Mouse (Mus musculus): Measurements from ENCODE around the gene Gm36028.

The Gm36028 gene

GRCm38 (mm10) chr16:37861029-37861428, at the start of gene Gm36028:
Gene Gm36028 (minus strand): TSS chr16:37861146.
- DNase-seq (ENCODE audit: low read depth, low spot score) = no peak

DNA sequence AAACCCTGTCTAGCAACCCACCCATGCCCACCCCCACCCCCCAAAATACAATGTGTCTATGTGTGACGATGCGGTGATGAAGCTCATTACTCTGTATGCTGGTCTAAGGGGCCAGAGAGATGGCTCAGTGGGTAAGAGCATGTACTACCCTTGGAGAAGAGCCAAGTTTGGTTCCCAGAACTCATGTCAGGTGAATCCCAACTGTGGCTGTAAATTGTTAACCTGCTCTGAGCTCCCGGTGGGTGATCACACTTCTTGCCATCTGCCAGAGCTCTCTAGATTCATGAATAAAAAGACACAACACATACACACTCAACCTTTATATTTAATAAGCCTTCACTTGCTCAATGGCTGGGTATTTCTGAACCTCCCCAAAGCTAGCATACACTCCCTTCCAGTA, 45.5 kb upstream of the Gm36028 start:
- DNase-seq (ENCODE audit: low read depth, low spot score) = no peak

DNA sequence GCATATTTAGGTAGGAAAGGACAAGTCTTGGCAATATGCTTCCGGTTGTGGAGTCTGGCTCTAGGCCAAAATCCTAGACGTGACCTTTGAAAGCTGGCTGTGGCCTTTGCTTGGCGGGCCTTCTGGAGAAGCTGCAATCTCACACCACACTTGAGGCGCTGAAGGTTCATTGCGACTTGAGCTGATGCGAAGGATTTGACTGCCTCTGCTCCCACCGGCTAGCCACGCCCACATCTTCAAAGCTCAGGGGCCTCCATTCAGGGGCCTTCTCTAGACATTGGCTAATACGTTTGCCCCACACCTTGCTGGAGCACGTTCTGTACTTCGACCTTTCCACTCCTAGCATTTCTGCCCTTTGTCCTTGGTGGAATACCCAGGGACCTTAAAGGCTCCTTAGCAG, 40.4 kb upstream of the Gm36028 start:
- peak; percentile 17 for DNase-seq (ENCODE audit: low read depth, low spot score)

DNA sequence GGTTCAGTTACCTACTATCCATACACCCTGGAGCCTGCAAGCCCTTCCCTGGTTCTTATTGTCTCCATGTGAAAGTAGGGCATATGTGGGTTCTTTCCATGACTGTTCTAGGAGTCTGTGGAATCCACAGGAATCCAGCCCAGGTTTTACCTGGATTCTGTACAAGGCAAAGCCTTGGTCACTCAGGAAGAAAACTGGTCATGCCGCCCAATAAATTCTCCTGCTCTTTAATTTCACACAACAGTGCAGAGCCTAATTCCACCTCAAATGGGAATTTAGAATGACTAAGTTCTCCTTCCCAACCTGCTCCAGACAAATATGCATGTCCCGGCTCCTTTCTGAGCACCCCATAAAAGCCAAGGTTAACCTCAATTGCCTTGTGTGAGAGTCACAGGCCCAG, 38.4 kb upstream of the Gm36028 start:
- DNase-seq (ENCODE audit: low read depth, low spot score) = no peak

- DNase-seq (ENCODE audit: low read depth, low spot score) = no peak
Observed at GRCm38 (mm10) chr16:37898790-37899189, 37.8 kb upstream of the Gm36028 start.

DNA sequence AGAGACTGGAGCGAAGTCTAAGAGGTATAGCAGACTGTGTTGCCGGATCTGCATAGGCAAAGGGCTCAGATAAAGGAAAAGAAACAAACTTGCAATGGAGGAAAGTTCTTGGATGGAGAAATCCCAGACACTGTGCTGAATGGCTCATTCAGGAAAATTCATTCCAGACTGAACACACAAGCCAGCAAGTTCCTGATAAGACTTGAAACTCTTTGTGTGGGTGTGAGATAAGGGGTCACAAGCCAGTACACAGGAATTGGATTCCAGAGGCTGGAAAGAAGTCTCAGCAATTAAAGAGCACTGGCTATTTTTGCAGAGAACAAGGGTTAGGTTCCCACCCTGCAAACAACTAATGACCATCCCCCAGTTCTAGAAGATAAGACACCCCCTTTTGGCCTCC, 33.0 kb upstream of the Gm36028 start:
- no peak for DNase-seq (ENCODE audit: low read depth, low spot score)

- no peak for DNase-seq (ENCODE audit: low read depth, low spot score)
Observed at GRCm38 (mm10) chr16:37893381-37893780, 32.4 kb upstream of the Gm36028 start.

DNA sequence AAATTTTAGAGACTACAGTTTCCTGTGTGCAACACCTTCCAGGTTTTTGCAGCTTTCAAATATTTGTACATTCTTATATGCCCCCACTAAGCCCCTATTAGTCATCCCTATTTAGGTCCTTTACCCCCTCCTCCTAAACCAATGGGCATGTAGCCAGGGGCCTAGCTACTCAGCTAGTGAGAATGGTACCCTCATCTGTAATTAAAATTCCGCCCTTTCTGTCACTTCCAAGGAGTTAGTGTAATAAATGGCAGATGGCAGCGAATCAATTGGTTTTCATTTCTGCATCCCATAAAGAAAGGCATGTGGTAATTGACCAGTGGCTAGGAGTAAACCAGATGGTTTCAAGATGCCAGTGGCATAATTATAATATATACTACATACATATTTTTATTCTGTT, 31.7 kb upstream of the Gm36028 start:
- DNase-seq (ENCODE audit: low read depth, low spot score) = no peak

DNA sequence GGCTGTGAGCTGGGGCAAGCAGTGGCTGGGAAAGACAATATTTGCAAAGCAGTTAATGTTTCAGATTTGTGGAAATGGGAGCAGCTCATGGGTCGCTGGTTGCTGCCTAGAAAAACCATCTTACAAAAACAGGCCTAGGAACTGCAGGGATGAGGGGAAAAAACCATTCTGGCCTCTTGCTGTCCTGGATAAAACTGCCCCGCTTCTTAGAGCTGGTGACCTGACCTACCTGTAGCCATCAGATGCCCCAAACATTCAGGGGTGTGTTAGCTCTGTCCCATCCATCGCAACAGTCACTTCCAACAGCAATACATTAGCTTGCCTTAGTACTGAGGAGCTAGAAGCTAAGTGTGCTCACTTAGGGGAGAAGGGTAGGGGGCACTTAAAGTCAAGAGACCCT, 28.0 kb upstream of the Gm36028 start:
- no peak for DNase-seq (ENCODE audit: low read depth, low spot score)

DNA sequence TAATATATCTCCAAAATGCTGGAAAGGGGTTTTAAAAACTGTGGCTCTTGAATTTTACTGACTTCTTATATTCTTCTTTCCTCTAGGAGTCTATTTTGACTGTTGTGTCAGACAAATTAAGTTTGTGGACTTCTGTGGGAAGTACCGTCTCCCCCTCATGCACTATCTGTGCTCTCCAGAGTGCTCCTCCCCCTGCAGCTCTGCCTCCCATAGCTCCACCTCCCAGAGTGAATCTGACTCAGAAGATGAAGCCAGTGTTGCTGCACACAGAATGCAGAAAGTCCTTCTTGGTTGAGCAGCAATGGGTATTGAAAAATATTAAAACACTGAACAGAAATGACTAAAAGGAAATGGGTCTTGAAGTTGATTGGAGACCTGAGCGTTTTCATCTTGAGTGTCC, 20.2 kb upstream of the Gm36028 start:
- no peak for DNase-seq (ENCODE audit: low read depth, low spot score)

DNA sequence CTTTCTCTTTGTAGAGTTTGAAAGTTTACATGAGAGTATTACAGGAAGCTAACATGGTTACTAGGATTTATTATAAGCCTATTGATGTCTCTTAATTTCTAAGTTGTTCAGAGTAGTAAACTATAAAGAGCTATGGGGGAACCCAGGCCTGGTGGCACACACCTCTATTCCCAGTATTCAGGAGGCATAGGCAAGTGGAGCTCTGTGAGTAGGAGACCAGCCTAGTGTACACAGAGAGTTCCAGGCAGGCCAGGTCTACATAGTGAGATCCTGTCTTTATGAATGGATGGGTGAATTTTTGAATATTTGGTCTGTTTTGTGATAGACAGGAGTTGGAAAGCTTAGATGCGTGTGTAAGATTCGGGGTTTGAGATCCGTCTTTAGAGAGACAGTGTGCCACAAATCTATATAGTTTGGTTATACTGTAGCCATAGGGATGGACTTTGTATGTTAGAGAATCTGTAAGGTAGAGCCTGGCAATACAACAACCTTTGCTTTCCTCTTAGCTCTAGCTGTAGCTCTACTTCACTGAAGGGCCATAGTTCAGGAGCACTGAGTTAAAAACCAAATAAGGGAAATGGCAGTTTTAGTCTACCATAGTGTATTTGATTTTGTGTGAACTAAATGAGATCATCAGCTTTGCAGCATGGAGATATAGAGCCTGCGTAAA, 18.9 kb upstream of the Gm36028 start:
- DNase-seq (ENCODE audit: low read depth, low spot score) = no peak

DNA sequence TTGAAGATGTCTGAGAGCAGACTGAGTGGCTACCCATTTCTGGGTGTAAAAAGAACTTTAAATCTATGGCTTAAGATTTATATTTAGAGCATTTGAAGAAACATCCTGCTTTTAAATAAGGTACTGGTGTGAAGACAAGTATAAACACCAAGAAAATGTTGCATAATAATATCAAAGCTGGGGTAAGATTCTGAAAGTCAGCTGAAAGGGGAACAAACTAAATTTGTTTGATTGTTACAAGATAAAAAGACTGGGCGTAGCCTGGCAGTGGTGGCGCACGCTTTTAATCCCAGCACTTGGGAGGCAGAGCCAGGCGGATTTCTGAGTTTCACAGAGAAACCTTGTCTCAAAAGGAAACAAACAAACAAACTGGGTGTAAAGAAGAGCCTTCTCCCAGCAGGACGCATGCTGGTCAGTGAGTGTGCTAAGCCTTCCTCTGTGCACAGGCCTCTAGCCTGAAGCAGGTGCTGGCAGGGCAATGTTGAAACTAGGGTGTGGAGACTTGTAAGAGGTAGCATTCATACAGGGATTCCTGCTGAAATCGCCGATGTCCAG, 18.1 kb upstream of the Gm36028 start:
- DNase-seq (ENCODE audit: low read depth, low spot score) = no peak

DNA sequence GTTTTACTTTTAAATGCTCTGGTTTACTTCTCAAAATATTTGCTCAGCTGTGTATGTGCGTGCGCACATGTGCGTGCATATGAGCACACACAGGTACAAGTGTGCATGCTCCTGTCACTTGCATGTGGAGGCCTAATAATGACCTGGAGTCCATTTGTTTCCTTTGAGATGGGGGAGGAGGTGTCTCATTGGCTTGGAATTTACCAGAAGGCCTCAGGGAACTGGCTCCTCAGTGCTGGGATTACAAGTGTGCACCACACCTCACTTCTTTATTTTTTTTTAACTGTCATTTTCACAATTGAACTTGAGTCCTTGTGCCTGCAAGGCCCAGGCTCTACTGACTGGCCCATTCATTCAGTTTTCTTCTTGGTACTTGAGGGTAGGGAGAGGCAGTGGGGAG, 16.5 kb upstream of the Gm36028 start:
- DNase-seq (ENCODE audit: low read depth, low spot score) = no peak

GRCm38 (mm10) chr16:37874501-37875235, 13.7 kb upstream of the Gm36028 start:
- DNase-seq (ENCODE audit: low read depth, low spot score) = no peak

GRCm38 (mm10) chr16:37871112-37871715, 10.3 kb upstream of the Gm36028 start:
- DNase-seq (ENCODE audit: low read depth, low spot score) = no peak

- peak; percentile 23 for DNase-seq (ENCODE audit: low read depth, low spot score)
Observed at GRCm38 (mm10) chr16:37869470-37870231, 8.7 kb upstream of the Gm36028 start.

- DNase-seq (ENCODE audit: low read depth, low spot score) = peak; percentile 55
Observed at GRCm38 (mm10) chr16:37868506-37869469, 7.8 kb upstream of the Gm36028 start.

DNA sequence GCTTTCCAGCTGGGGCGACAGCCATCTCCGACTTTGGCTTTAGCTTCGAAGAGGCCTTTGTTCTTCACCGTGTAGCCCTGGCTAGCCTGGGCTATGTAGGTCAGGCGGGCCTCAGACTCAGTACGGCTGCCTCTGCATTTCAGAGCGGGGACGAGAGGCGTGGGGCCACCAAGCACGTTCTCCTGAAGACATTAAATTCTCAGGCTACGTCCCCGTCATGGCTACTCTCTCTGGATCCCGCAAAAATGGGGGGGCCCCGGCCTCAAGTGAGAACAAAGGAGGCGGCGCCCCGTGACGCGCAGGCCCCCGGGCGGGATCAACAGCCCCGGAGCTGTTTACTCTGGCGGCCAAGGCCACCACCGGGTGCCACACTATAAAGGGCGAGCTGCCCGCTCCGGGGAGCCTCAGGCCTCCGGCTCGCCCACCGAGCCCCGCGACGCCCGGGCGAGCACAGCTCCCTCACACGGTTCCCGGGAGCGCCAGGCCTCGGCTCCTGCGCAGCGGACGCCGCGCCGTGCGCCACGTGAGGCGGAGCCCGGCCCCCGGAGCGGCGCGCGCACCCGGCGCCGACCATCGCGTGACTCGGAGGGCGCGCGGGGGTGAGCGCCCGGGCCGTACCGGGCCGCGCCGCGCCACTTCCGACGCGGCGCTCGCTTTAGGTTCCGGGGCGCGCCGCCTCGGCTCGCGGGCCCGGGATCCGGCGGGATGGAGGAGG, 7.0 kb upstream of the Gm36028 start, which contains the start of gene Lrrc58:
TSS of gene Lrrc58 (plus strand) at position 599 of the 715 bp plus-strand sequence.
- peak; percentile 65 for DNase-seq (ENCODE audit: low read depth, low spot score)

DNA sequence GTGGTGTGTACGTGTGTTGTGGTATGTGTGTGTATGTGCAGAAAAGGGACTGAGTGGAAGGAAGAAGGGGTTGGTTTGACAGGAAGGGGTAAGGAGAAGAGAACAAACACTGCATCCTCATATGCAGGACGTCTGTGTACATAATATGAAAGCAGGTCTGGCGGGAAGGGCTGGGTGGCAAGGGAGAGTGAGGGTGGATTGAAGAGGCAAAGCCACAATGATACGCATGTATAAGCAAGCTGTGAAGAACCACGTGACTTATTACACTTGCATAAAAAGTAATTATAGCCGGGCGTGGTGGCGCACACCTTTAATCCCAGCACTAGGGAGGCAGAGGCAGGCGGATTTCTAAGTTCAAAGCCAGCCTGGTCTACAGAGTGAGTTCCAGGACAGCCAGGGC, 4.9 kb upstream of the Gm36028 start:
- no peak for DNase-seq (ENCODE audit: low read depth, low spot score)

- DNase-seq (ENCODE audit: low read depth, low spot score) = no peak
Observed at GRCm38 (mm10) chr16:37863876-37864275, 2.9 kb upstream of the Gm36028 start.

All from ES-CJ7 (cell line).